31 mouse cellular contexts compared by ENCODE assay signal in the genomic region with DNA sequence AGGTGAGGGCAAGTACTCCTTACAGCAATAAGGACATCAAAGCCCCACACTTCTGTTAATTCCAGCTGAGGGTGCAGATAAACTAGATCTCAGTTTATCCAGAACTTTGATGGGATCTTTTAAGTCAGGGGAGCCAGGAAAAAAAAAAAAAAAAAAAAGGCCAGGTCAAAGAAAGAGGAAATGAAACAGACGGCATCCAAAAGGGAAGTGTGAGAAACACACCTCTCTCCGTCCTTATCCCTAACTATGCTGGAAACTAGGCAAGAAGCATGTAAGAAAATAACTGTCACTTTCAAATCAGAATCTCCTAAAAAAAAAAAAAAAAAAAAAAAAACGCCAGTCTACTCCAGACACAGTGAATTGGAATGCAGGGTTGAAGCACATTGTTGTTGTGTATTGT.
"Had no signal": no experiment of that assay in that cellular context is flagged by ENCODE, and none has a peak within 500 bp of the region (broad histone marks: within the 10 kb centered on the region; RNA-seq: fewer than 3 reads in every experiment).

No protein-coding gene starts in this region.

- H3K36me3 ChIP-seq: heart, embryonic 10.5 days; heart, embryonic 12.5 days; heart, embryonic 13.5 days; heart, embryonic 15.5 days; hindbrain, embryonic 10.5 days; hindbrain, embryonic 12.5 days; hindbrain, embryonic 13.5 days; hindbrain, embryonic 15.5 days; intestine, embryonic 15.5 days; kidney, embryonic 15.5 days had no signal

- H3K4me1 ChIP-seq: heart, embryonic 10.5 days; heart, embryonic 13.5 days; heart, embryonic 15.5 days; intestine, embryonic 15.5 days; kidney, embryonic 15.5 days had no signal

- H3K9me3 ChIP-seq: heart, embryonic 10.5 days; heart, embryonic 12.5 days; heart, embryonic 13.5 days; heart, embryonic 15.5 days; hindbrain, embryonic 10.5 days; hindbrain, embryonic 12.5 days; hindbrain, embryonic 13.5 days; hindbrain, embryonic 15.5 days; intestine, embryonic 15.5 days; kidney, embryonic 15.5 days had no signal

- H3K4me2 ChIP-seq: heart, embryonic 11.5 days; heart, embryonic 12.5 days; heart, embryonic 13.5 days; heart, embryonic 15.5 days; hindbrain, embryonic 12.5 days; hindbrain, embryonic 13.5 days; hindbrain, embryonic 14.5 days; hindbrain, embryonic 15.5 days; intestine, embryonic 15.5 days; kidney, embryonic 15.5 days had no signal

- H3K4me3 ChIP-seq: heart, embryonic 10.5 days; heart, embryonic 12.5 days; heart, embryonic 13.5 days; heart, embryonic 15.5 days; hindbrain, embryonic 10.5 days; hindbrain, embryonic 12.5 days; hindbrain, embryonic 13.5 days; hindbrain, embryonic 15.5 days; intestine, embryonic 15.5 days; kidney, embryonic 15.5 days; layer of hippocampus, adult 2 months; left cerebral cortex, adult 2 months had no signal

- H3K9ac ChIP-seq: heart, embryonic 12.5 days; heart, embryonic 13.5 days; heart, embryonic 15.5 days; hindbrain, embryonic 12.5 days; hindbrain, embryonic 13.5 days; hindbrain, embryonic 14.5 days; hindbrain, embryonic 15.5 days; intestine, embryonic 15.5 days; kidney, embryonic 15.5 days had no signal

- DNase-seq: heart, postnatal 10 days; heart, postnatal 14 days; heart, postnatal 36 days; kidney, adult 11 months; kidney, adult 18-20 months; kidney, adult 2 months; kidney, adult 8-10 months; kidney, adult 9 months; kidney, postnatal 10 days; kidney, postnatal 14 days; kidney, postnatal 25 days; kidney, postnatal 36 days; kidney, postnatal 4 days; layer of hippocampus, adult 9-11 months; layer of hippocampus, postnatal 36 days had no signal

- H3K27me3 ChIP-seq: heart, embryonic 12.5 days; heart, embryonic 13.5 days; heart, embryonic 15.5 days; hindbrain, embryonic 12.5 days; hindbrain, embryonic 13.5 days; hindbrain, embryonic 15.5 days; intestine, embryonic 15.5 days; kidney, embryonic 15.5 days had no signal

- H3K27ac ChIP-seq: heart, embryonic 10.5 days; heart, embryonic 13.5 days; heart, embryonic 15.5 days; hindbrain, embryonic 10.5 days; hindbrain, embryonic 12.5 days; hindbrain, embryonic 13.5 days; hindbrain, embryonic 14.5 days; hindbrain, embryonic 15.5 days; hindbrain, postnatal 0 days; intestine, embryonic 15.5 days; kidney, embryonic 15.5 days; kidney, postnatal 0 days; layer of hippocampus, adult 2 months; left cerebral cortex, adult 2 months had no signal
